Comparison of ENCODE assay signal across 10 mouse cellular contexts in genomic region chr1:75387469-75387928, GRCm38 (mm10). TPM values are rescaled to one million over a fixed set of nuclear protein-coding genes. Genes with fewer than 3 reads are reported as not detected.
DNase-seq lines count a peak whose midpoint lies in the region; ATAC-seq and TF ChIP-seq lines count a peak whose summit lies in the region.
"Had no signal": no experiment of that assay in that cellular context is flagged by ENCODE, and none has a peak within 500 bp of the region (broad histone marks: within the 10 kb centered on the region; RNA-seq: fewer than 3 reads in every experiment).

No protein-coding gene starts in this region.

- DNase-seq in kidney, adult 18-20 months, result no peak
- no peak for DNase-seq in embryonic facial prominence, embryonic 11.5 days (ENCODE audit: low spot score)
- no peak for DNase-seq in hindbrain, embryonic 11.5 days (ENCODE audit: low spot score)
- DNase-seq in left cerebral cortex, adult 11 months (ENCODE audit: low spot score), result no peak
- DNase-seq in lung, postnatal 0 days (ENCODE audit: low spot score), result no peak
- no peak for DNase-seq in thymus, adult 18-20 months

- H3K27ac ChIP-seq in kidney, embryonic 15.5 days, result no peak overlapping the region
- H3K27ac ChIP-seq in embryonic facial prominence, embryonic 11.5 days (replicated peaks; ENCODE audit: low read depth, low read length), result no peak overlapping the region
- H3K27ac ChIP-seq in hindbrain, embryonic 11.5 days (ENCODE audit: low read depth, low read length), result no peak overlapping the region
- H3K27ac ChIP-seq in midbrain, embryonic 16.5 days (ENCODE audit: low read length), result no peak overlapping the region
- no peak overlapping the region for H3K27ac ChIP-seq in lung, postnatal 0 days (ENCODE audit: low read length)
- H3K27ac ChIP-seq: liver, embryonic 14.5 days had no signal

- H3K4me2 ChIP-seq in kidney, embryonic 15.5 days, result peak overlapping the region; percentile 58
- peak overlapping the region; percentile 52; the same call in 1 of the 2 replicates for H3K4me2 ChIP-seq in embryonic facial prominence, embryonic 11.5 days (ENCODE audit: low read depth, low read length)
- H3K4me2 ChIP-seq in hindbrain, embryonic 11.5 days (replicated peaks; ENCODE audit: low read depth, low read length), result no peak overlapping the region
- peak overlapping the region; percentile 47; the same call in 1 of the 2 replicates for H3K4me2 ChIP-seq in midbrain, embryonic 16.5 days (ENCODE audit: low read length)
- H3K4me2 ChIP-seq in lung, postnatal 0 days (replicated peaks; ENCODE audit: low read depth, low read length), result no peak overlapping the region

- WGBS in kidney, embryonic 15.5 days, result 30% methylated on average over 7 of the region's 7 CpGs
- WGBS in embryonic facial prominence, embryonic 11.5 days, result 15% methylated on average over 7 of the region's 7 CpGs
- WGBS in hindbrain, embryonic 11.5 days, result 17% methylated on average over 7 of the region's 7 CpGs
- 9% methylated on average over 7 of the region's 7 CpGs for WGBS in midbrain, embryonic 16.5 days
- 38% methylated on average over 7 of the region's 7 CpGs for WGBS in lung, postnatal 0 days

- no peak for TF ChIP-seq CTCF in lung, postnatal 0 days (IDR thresholded peaks at IDR 0.05)

- no peak for TF ChIP-seq EP300 in lung, postnatal 0 days (IDR thresholded peaks at IDR 0.05)

- H3K27me3 ChIP-seq in kidney, embryonic 15.5 days, result peaks cover 53% of the 10 kb centered on the region
- H3K27me3 ChIP-seq in embryonic facial prominence, embryonic 11.5 days (ENCODE audit: control insufficient read depth, insufficient read depth, low read length), result peaks cover 24% of the 10 kb centered on the region
- peaks cover 37% of the 10 kb centered on the region for H3K27me3 ChIP-seq in hindbrain, embryonic 11.5 days (ENCODE audit: control insufficient read depth, insufficient read depth, low read length)
- peaks cover 16% of the 10 kb centered on the region for H3K27me3 ChIP-seq in midbrain, embryonic 16.5 days (ENCODE audit: control insufficient read depth, insufficient read depth, low read depth, low read length)
- H3K27me3 ChIP-seq in lung, postnatal 0 days (replicated peaks; ENCODE audit: insufficient read depth, low read length), result peaks cover 26% of the 10 kb centered on the region

- peak; percentile 8; the same call in 1 of the 2 replicates for ATAC-seq in kidney, embryonic 15.5 days (replicated peaks; ENCODE audit: low FRiP score)
- ATAC-seq in embryonic facial prominence, embryonic 11.5 days (replicated peaks; ENCODE audit: insufficient number of reproducible peaks, low FRiP score, low TSS enrichment, low read depth), result peak; percentile 11; the same call in 1 of the 2 replicates
- ATAC-seq in hindbrain, embryonic 11.5 days (ENCODE audit: low FRiP score), result 0 out of 2 replicates have a peak, but pooled peaks have one; percentile 17
- ATAC-seq in midbrain, embryonic 16.5 days, result no peak
- ATAC-seq in lung, postnatal 0 days, result no peak

- no peak overlapping the region for H3K9ac ChIP-seq in kidney, embryonic 15.5 days
- no peak overlapping the region for H3K9ac ChIP-seq in embryonic facial prominence, embryonic 11.5 days (replicated peaks; ENCODE audit: low read length)
- H3K9ac ChIP-seq in hindbrain, embryonic 11.5 days (ENCODE audit: low read depth, low read length), result 0 out of 2 replicates have a peak overlapping the region, but pooled peaks have one; percentile 19
- peak overlapping the region; percentile 39 for H3K9ac ChIP-seq in midbrain, embryonic 16.5 days (ENCODE audit: low read depth, low read length)
- H3K9ac ChIP-seq in lung, postnatal 0 days (replicated peaks; ENCODE audit: low read depth), result no peak overlapping the region
- H3K9ac ChIP-seq: liver, embryonic 14.5 days had no signal

- peaks cover 65% of the 10 kb centered on the region for H3K4me1 ChIP-seq in kidney, embryonic 15.5 days
- peaks cover 14% of the 10 kb centered on the region for H3K4me1 ChIP-seq in embryonic facial prominence, embryonic 11.5 days (ENCODE audit: control insufficient read depth, insufficient read depth, low read length)
- H3K4me1 ChIP-seq in hindbrain, embryonic 11.5 days (replicated peaks; ENCODE audit: control insufficient read depth, insufficient read depth, low read length), result peaks cover 8% of the 10 kb centered on the region
- peaks cover 56% of the 10 kb centered on the region for H3K4me1 ChIP-seq in midbrain, embryonic 16.5 days (ENCODE audit: control insufficient read depth, insufficient read depth, low read length)
- H3K4me1 ChIP-seq in lung, postnatal 0 days (ENCODE audit: insufficient read depth, low read depth, low read length), result no peaks in the 10 kb centered on the region

- peak overlapping the region; percentile 27 for H3K4me3 ChIP-seq in kidney, embryonic 15.5 days (replicated peaks)
- H3K4me3 ChIP-seq in embryonic facial prominence, embryonic 11.5 days (ENCODE audit: low read depth, low read length), result no peak overlapping the region; the same call in 1 of the 2 replicates
- H3K4me3 ChIP-seq in hindbrain, embryonic 11.5 days (ENCODE audit: low read depth, low read length), result no peak overlapping the region
- peak overlapping the region; percentile 22; the same call in 1 of the 2 replicates for H3K4me3 ChIP-seq in midbrain, embryonic 16.5 days (ENCODE audit: low read depth, low read length)
- no peak overlapping the region for H3K4me3 ChIP-seq in lung, postnatal 0 days (ENCODE audit: low read depth, low read length)

- H3K9me3 ChIP-seq in kidney, embryonic 15.5 days (replicated peaks), result no peaks in the 10 kb centered on the region
- H3K9me3 ChIP-seq in embryonic facial prominence, embryonic 11.5 days (replicated peaks; ENCODE audit: control insufficient read depth, low read length), result no peaks in the 10 kb centered on the region
- H3K9me3 ChIP-seq in hindbrain, embryonic 11.5 days (ENCODE audit: control insufficient read depth, low read length), result no peaks in the 10 kb centered on the region
- no peaks in the 10 kb centered on the region for H3K9me3 ChIP-seq in midbrain, embryonic 16.5 days (replicated peaks; ENCODE audit: control insufficient read depth, low read length, poor library complexity, severe bottlenecking)
- no peaks in the 10 kb centered on the region for H3K9me3 ChIP-seq in lung, postnatal 0 days (ENCODE audit: low read length)

- H3K36me3 ChIP-seq in kidney, embryonic 15.5 days, result peaks cover 12% of the 10 kb centered on the region
- no peaks in the 10 kb centered on the region for H3K36me3 ChIP-seq in embryonic facial prominence, embryonic 11.5 days (replicated peaks; ENCODE audit: control insufficient read depth, insufficient read depth, low read depth, low read length)
- H3K36me3 ChIP-seq in hindbrain, embryonic 11.5 days (ENCODE audit: control insufficient read depth, insufficient read depth, low read length), result no peaks in the 10 kb centered on the region
- H3K36me3 ChIP-seq in midbrain, embryonic 16.5 days (ENCODE audit: control insufficient read depth, insufficient read depth, low read length), result peaks cover 3% of the 10 kb centered on the region; the same call in 1 of the 2 replicates
- no peaks in the 10 kb centered on the region for H3K36me3 ChIP-seq in lung, postnatal 0 days (ENCODE audit: insufficient read depth, low read length)
- H3K36me3 ChIP-seq: G1E had no signal

RNA-seq across cellular contexts. Expression of gene Speg, which starts 12.4 kb away (rescaled TPM):
- 45.1 and 53.9 TPM in 2 replicates for polyA plus RNA-seq in kidney, embryonic 15.5 days (2015; fragmentation: Nextera tagmentation; extraction: Ambion mirVana)
- 16.7 and 19.9 TPM in 2 replicates for polyA plus RNA-seq in embryonic facial prominence, embryonic 11.5 days (2014; fragmentation: Nextera tagmentation; extraction: Ambion mirVana)
- 11.1 and 12.7 TPM in 2 replicates for polyA plus RNA-seq in hindbrain, embryonic 11.5 days (2014; fragmentation: Nextera tagmentation; extraction: Ambion mirVana)
- 17.7 and 20.8 TPM in 2 replicates for polyA plus RNA-seq in midbrain, embryonic 16.5 days (2015; fragmentation: Nextera tagmentation; extraction: Ambion mirVana)
- 15.4 and 16.4 TPM in 2 replicates for polyA plus RNA-seq in lung, postnatal 0 days (2015; fragmentation: Nextera tagmentation; extraction: Ambion mirVana)

RNA-seq across cellular contexts. Expression of gene Des, which starts 27.4 kb away (rescaled TPM):
- 53.5 and 53.9 TPM in 2 replicates for polyA plus RNA-seq in kidney, embryonic 15.5 days (2015; fragmentation: Nextera tagmentation; extraction: Ambion mirVana)
- polyA plus RNA-seq in embryonic facial prominence, embryonic 11.5 days (2014; fragmentation: Nextera tagmentation; extraction: Ambion mirVana), result 6.9 and 9.9 TPM in 2 replicates
- polyA plus RNA-seq in hindbrain, embryonic 11.5 days (2014; fragmentation: Nextera tagmentation; extraction: Ambion mirVana), result 2.1 and 2.4 TPM in 2 replicates
- polyA plus RNA-seq in midbrain, embryonic 16.5 days (2015; fragmentation: Nextera tagmentation; extraction: Ambion mirVana), result 1.2 and 1.7 TPM in 2 replicates
- polyA plus RNA-seq in lung, postnatal 0 days (2015; fragmentation: Nextera tagmentation; extraction: Ambion mirVana), result 59.4 and 67.3 TPM in 2 replicates

RNA-seq across cellular contexts. Expression of gene Gmppa, which starts 48.2 kb away (rescaled TPM):
- 74.7 and 78.7 TPM in 2 replicates for polyA plus RNA-seq in kidney, embryonic 15.5 days (2015; fragmentation: Nextera tagmentation; extraction: Ambion mirVana)
- 36.9 and 38.4 TPM in 2 replicates for polyA plus RNA-seq in embryonic facial prominence, embryonic 11.5 days (2014; fragmentation: Nextera tagmentation; extraction: Ambion mirVana)
- 53.8 and 56.3 TPM in 2 replicates for polyA plus RNA-seq in hindbrain, embryonic 11.5 days (2014; fragmentation: Nextera tagmentation; extraction: Ambion mirVana)
- polyA plus RNA-seq in midbrain, embryonic 16.5 days (2015; fragmentation: Nextera tagmentation; extraction: Ambion mirVana), result 79.7 and 81.3 TPM in 2 replicates
- 58.4 and 58.9 TPM in 2 replicates for polyA plus RNA-seq in lung, postnatal 0 days (2015; fragmentation: Nextera tagmentation; extraction: Ambion mirVana)

Comparison
In these comparisons a context has a peak if more than half of its experiments do, and no peak if none do; other contexts are left out.
1. ATAC-seq: peak in kidney, embryonic 15.5 days (single experiment), embryonic facial prominence, embryonic 11.5 days (single experiment) and hindbrain, embryonic 11.5 days (single experiment); none in midbrain, embryonic 16.5 days (single experiment) and lung, postnatal 0 days (single experiment).
2. H3K4me2 ChIP-seq: peak in kidney, embryonic 15.5 days (single experiment), embryonic facial prominence, embryonic 11.5 days (single experiment) and midbrain, embryonic 16.5 days (single experiment); none in hindbrain, embryonic 11.5 days (single experiment) and lung, postnatal 0 days (single experiment).
3. H3K4me3 ChIP-seq: peak in kidney, embryonic 15.5 days (single experiment) and midbrain, embryonic 16.5 days (single experiment); none in embryonic facial prominence, embryonic 11.5 days (single experiment), hindbrain, embryonic 11.5 days (single experiment) and lung, postnatal 0 days (single experiment).
4. H3K9ac ChIP-seq: peak in hindbrain, embryonic 11.5 days (single experiment) and midbrain, embryonic 16.5 days (single experiment); none in kidney, embryonic 15.5 days (single experiment), embryonic facial prominence, embryonic 11.5 days (single experiment) and lung, postnatal 0 days (single experiment).